Mouse (Mus musculus): ENCODE results near the gene Cdc6. TPM values are rescaled to one million over a fixed set of nuclear protein-coding genes. Genes with fewer than 3 reads are reported as not detected.

Gene Cdc6
- polyA plus RNA-seq, 1 experiment: 55.8 TPM

GRCm38 (mm10) chr11:98964201-98964615 is 56.6 kb downstream of the Cdc6 start:
- H3K9ac ChIP-seq (ENCODE audit: low read depth, poor library complexity, severe bottlenecking): peak overlapping the region; percentile 73
- peak overlapping the region; percentile 76 for H3K27ac ChIP-seq (ENCODE audit: insufficient read depth, low read length)
- peaks cover 11% of the 10 kb centered on the region for H3K36me3 ChIP-seq (ENCODE audit: control insufficient read depth, insufficient read depth, low read length, poor library complexity, severe bottlenecking)
- H3K4me3 ChIP-seq (ENCODE audit: low read depth, low read length): peak overlapping the region; percentile 66
- H3K9me3 ChIP-seq (replicated peaks; ENCODE audit: control insufficient read depth, insufficient read depth, low read length, poor library complexity, severe bottlenecking): no peaks in the 10 kb centered on the region
- no peak for TF ChIP-seq POLR2A (IDR thresholded peaks at IDR 0.05; ENCODE audit: insufficient read depth, low read length)
- TF ChIP-seq EP300 (IDR thresholded peaks at IDR 0.05; ENCODE audit: insufficient read depth, low read depth, low read length): no peak; the same call in 1 of the 2 replicates
- TF ChIP-seq CTCF (IDR thresholded peaks at IDR 0.05; ENCODE audit: low read depth, low read length): no peak
- no peaks in the 10 kb centered on the region for H3K27me3 ChIP-seq (ENCODE audit: control insufficient read depth, insufficient read depth, low read length, poor library complexity, severe bottlenecking)
- H3K4me1 ChIP-seq (ENCODE audit: control insufficient read depth, insufficient read depth, low read length): peaks cover 13% of the 10 kb centered on the region

- H3K9me3 ChIP-seq (replicated peaks; ENCODE audit: control insufficient read depth, insufficient read depth, low read length, poor library complexity, severe bottlenecking): no peaks in the 10 kb centered on the region
- peak overlapping the region; percentile 45 for H3K4me3 ChIP-seq (ENCODE audit: low read depth, low read length)
- TF ChIP-seq EP300 (IDR thresholded peaks at IDR 0.05; ENCODE audit: insufficient read depth, low read depth, low read length) (peak; percentile 87; the same call in 1 of the 2 replicates), POLR2A (IDR thresholded peaks at IDR 0.05; ENCODE audit: insufficient read depth, low read length) (no peak)
Measured at GRCm38 (mm10) chr11:98964616-98965415, 57.2 kb downstream of the Cdc6 start.

GRCm38 (mm10) chr11:98965416-98966077 is 57.9 kb downstream of the Cdc6 start:
- peaks cover 13% of the 10 kb centered on the region for H3K4me1 ChIP-seq (ENCODE audit: control insufficient read depth, insufficient read depth, low read length)
- H3K27me3 ChIP-seq (ENCODE audit: control insufficient read depth, insufficient read depth, low read length, poor library complexity, severe bottlenecking): no peaks in the 10 kb centered on the region

More at GRCm38 (mm10) chr11:98964616-98965415, 57.2 kb downstream of the Cdc6 start:
- H3K27me3 ChIP-seq (ENCODE audit: control insufficient read depth, insufficient read depth, low read length, poor library complexity, severe bottlenecking): no peaks in the 10 kb centered on the region
- H3K9ac ChIP-seq (ENCODE audit: low read depth, poor library complexity, severe bottlenecking): peak overlapping the region; percentile 27
- peaks cover 15% of the 10 kb centered on the region for H3K36me3 ChIP-seq (ENCODE audit: control insufficient read depth, insufficient read depth, low read length, poor library complexity, severe bottlenecking)
- peak overlapping the region; percentile 76 for H3K27ac ChIP-seq (ENCODE audit: insufficient read depth, low read length)
- peaks cover 13% of the 10 kb centered on the region for H3K4me1 ChIP-seq (ENCODE audit: control insufficient read depth, insufficient read depth, low read length)

GRCm38 (mm10) chr11:98966499-98967141 is 59.0 kb downstream of the Cdc6 start:
- peaks cover 32% of the 10 kb centered on the region for H3K36me3 ChIP-seq (ENCODE audit: control insufficient read depth, insufficient read depth, low read length, poor library complexity, severe bottlenecking)
- H3K9ac ChIP-seq (ENCODE audit: low read depth, poor library complexity, severe bottlenecking): 0 out of 2 replicates have a peak overlapping the region, but pooled peaks have one; percentile 27
- no peaks in the 10 kb centered on the region for H3K27me3 ChIP-seq (ENCODE audit: control insufficient read depth, insufficient read depth, low read length, poor library complexity, severe bottlenecking)
- no peaks in the 10 kb centered on the region for H3K9me3 ChIP-seq (replicated peaks; ENCODE audit: control insufficient read depth, insufficient read depth, low read length, poor library complexity, severe bottlenecking)
- H3K27ac ChIP-seq (ENCODE audit: insufficient read depth, low read length): peak overlapping the region; percentile 69; the same call in 1 of the 2 replicates
- H3K4me1 ChIP-seq (ENCODE audit: control insufficient read depth, insufficient read depth, low read length): peaks cover 14% of the 10 kb centered on the region
- no peak overlapping the region for H3K4me3 ChIP-seq (ENCODE audit: low read depth, low read length)
- TF ChIP-seq EP300 (IDR thresholded peaks at IDR 0.05; ENCODE audit: insufficient read depth, low read depth, low read length) (no peak), CTCF (IDR thresholded peaks at IDR 0.05; ENCODE audit: low read depth, low read length) (no peak), POLR2A (IDR thresholded peaks at IDR 0.05; ENCODE audit: insufficient read depth, low read length) (no peak)

More at GRCm38 (mm10) chr11:98965416-98966077, 57.9 kb downstream of the Cdc6 start:
- TF ChIP-seq CTCF (IDR thresholded peaks at IDR 0.05; ENCODE audit: low read depth, low read length): no peak
- TF ChIP-seq EP300 (IDR thresholded peaks at IDR 0.05; ENCODE audit: insufficient read depth, low read depth, low read length): peak; percentile 85
- peaks cover 22% of the 10 kb centered on the region for H3K36me3 ChIP-seq (ENCODE audit: control insufficient read depth, insufficient read depth, low read length, poor library complexity, severe bottlenecking)
- peak overlapping the region; percentile 71 for H3K27ac ChIP-seq (ENCODE audit: insufficient read depth, low read length)
- H3K9me3 ChIP-seq (replicated peaks; ENCODE audit: control insufficient read depth, insufficient read depth, low read length, poor library complexity, severe bottlenecking): no peaks in the 10 kb centered on the region
- H3K9ac ChIP-seq (ENCODE audit: low read depth, poor library complexity, severe bottlenecking): peak overlapping the region; percentile 27
- peak overlapping the region; percentile 45 for H3K4me3 ChIP-seq (ENCODE audit: low read depth, low read length)

- H3K4me3 ChIP-seq (ENCODE audit: low read depth, low read length): no peak overlapping the region
Measured at GRCm38 (mm10) chr11:98968079-98968478, 60.5 kb downstream of the Cdc6 start.

More at GRCm38 (mm10) chr11:98968079-98968478, 60.5 kb downstream of the Cdc6 start:
- TF ChIP-seq POLR2A (IDR thresholded peaks at IDR 0.05; ENCODE audit: insufficient read depth, low read length) (no peak), CTCF (IDR thresholded peaks at IDR 0.05; ENCODE audit: low read depth, low read length) (no peak), EP300 (IDR thresholded peaks at IDR 0.05; ENCODE audit: insufficient read depth, low read depth, low read length) (no peak)
- H3K4me1 ChIP-seq (ENCODE audit: control insufficient read depth, insufficient read depth, low read length): peaks cover 14% of the 10 kb centered on the region
- peaks cover 41% of the 10 kb centered on the region for H3K36me3 ChIP-seq (ENCODE audit: control insufficient read depth, insufficient read depth, low read length, poor library complexity, severe bottlenecking)
- H3K27ac ChIP-seq (ENCODE audit: insufficient read depth, low read length): no peak overlapping the region
- no peak overlapping the region for H3K9ac ChIP-seq (ENCODE audit: low read depth, poor library complexity, severe bottlenecking)
- H3K9me3 ChIP-seq (replicated peaks; ENCODE audit: control insufficient read depth, insufficient read depth, low read length, poor library complexity, severe bottlenecking): no peaks in the 10 kb centered on the region
- H3K27me3 ChIP-seq (ENCODE audit: control insufficient read depth, insufficient read depth, low read length, poor library complexity, severe bottlenecking): no peaks in the 10 kb centered on the region

Measured in ES-Bruce4 (cell line).